Mouse (Mus musculus) hindbrain, embryonic 13.5 days (tissue): ENCODE measurements around the gene Ccdc162. TPM values are rescaled to one million over a fixed set of nuclear protein-coding genes. Genes with fewer than 3 reads are reported as not detected.

Experiments used
- ATAC-seq: fragments of 200-750 bp; cut with Nextera tagmentation; 2 replicates; pipeline ENCODE4 v1.8.0; 2017; ENCODE audit warnings: moderate TSS enrichment; ENCODE audit not compliant: low FRiP score
- H3K27ac ChIP-seq: fragments of 300-500 bp; sonication (generic); 2 replicates; pipeline ENCODE4 v1.5.1; 2015; ENCODE audit warnings: inconsistent platforms, mild to moderate bottlenecking, moderate library complexity
- H3K27me3 ChIP-seq: fragments of 300-500 bp; sonication (generic); 2 replicates; pipeline ENCODE4 v1.6.1; 2015; ENCODE audit warnings: mild to moderate bottlenecking, inconsistent platforms
- H3K36me3 ChIP-seq: fragments of 300-500 bp; sonication (generic); 2 replicates; pipeline ENCODE4 v1.6.1; 2015; ENCODE audit warnings: mild to moderate bottlenecking, inconsistent platforms
- H3K4me1 ChIP-seq: fragments of 300-500 bp; sonication (generic); replicated peaks from 2 replicates; pipeline ENCODE4 v1.6.1; 2015; ENCODE audit warnings: inconsistent platforms
- H3K4me2 ChIP-seq: fragments of 300-500 bp; sonication (generic); 2 replicates; pipeline ENCODE4 v1.6.1; 2015; ENCODE audit warnings: inconsistent platforms, mild to moderate bottlenecking, moderate library complexity
- H3K4me3 ChIP-seq: fragments of 300-500 bp; sonication (generic); 2 replicates; pipeline ENCODE4 v1.5.1; 2015; ENCODE audit warnings: mild to moderate bottlenecking, inconsistent platforms
- H3K9ac ChIP-seq: fragments of 300-500 bp; sonication (generic); 2 replicates; pipeline ENCODE4 v1.6.1; 2015; ENCODE audit warnings: mild to moderate bottlenecking, inconsistent platforms
- H3K9me3 ChIP-seq: fragments of 300-500 bp; sonication (generic); 2 replicates; pipeline ENCODE4 v1.6.1; 2016; ENCODE audit warnings: inconsistent platforms
- WGBS: fragments of 180-500 bp; shearing (Covaris S2); methylation state at CpG from one replicate; pipeline ENCODE4 v1.1.7; 2015; 5-methylcytosine and 5-hydroxymethylcytosine counted together
- polyA plus RNA-seq: library from polyadenylated mRNA; unstranded; fragments of >200 nt; fragmentation: Nextera tagmentation; extraction: Ambion mirVana; gene quantifications from 2 replicates; pipeline ENCODE4 v1.2.1, GENCODE M21; 2015

The Ccdc162 gene
- polyA plus RNA-seq, 1 experiment from 2014 or later, result 1.5 TPM

DNA sequence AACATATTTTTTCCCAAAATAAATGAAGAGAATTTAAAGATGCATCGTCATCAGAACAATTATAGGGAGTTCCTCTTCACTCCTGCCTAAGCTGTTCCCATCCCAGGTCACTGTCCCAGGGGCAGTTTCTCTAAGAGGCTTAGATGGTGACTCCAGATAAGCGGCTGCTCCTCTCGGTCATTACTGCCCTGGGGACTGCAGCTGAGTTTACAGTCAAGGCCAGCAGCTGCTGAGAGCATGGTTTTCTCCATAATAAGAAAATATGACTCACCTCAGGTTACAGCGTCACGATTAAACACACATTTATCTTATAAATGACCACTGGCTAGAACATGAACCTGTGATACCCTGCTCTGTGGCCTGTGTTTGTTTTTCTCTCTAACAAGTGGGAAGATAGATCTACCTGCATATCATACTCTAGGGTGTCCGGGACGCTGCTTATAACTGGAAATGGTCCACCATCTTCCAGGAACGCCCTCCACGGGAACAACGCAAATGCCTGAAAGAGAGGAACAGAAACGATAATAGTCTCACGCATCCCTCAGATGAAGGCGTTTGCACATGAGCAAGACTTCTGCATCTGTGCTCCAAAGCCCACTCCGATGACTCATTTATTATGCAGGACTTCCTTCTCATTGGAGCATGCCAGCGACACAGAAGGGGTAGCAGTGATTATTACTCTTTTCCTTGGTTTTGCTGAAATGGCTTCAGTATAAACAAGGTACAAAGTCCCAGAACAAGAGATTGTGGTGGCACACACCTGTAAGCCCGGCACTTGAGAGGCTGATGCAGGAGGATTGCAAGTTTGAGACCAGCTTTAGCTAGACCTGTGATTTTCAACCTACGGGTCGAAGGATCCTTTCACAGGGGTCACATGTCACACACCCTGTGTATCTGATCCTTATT is 129.2 kb downstream of the Ccdc162 start:
- H3K27me3 ChIP-seq, result no peaks in the 10 kb centered on the region
- H3K4me3 ChIP-seq, result no peak overlapping the region
- H3K36me3 ChIP-seq, result no peaks in the 10 kb centered on the region
- H3K4me2 ChIP-seq, result no peak overlapping the region
- no peak for ATAC-seq
- H3K4me1 ChIP-seq, result no peaks in the 10 kb centered on the region
- no peak overlapping the region for H3K9ac ChIP-seq
- 87% methylated on average over 18 of the region's 18 CpGs for WGBS
- 0 out of 2 replicates have a peak, but pooled peaks cover 5% of the 10 kb centered on the region for H3K9me3 ChIP-seq
- no peak overlapping the region for H3K27ac ChIP-seq

DNA sequence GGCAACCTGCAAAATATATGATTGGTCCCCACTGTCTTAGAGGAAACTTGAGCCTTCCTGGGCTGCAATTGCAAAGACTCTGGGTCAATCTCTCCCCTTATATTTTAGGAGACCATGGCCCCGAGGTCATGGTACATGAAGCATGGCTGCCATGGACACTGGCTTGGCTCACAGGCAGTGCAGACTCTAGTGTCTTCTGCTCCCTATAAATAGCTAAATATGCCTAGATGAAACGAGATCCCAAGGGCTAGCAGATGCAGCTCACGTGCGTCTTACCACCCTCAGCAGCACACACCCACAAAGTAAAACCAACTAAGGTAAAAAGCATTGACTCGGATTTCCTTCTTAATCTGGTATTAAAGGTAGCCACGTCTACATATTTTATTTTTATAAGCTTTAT is 133.1 kb downstream of the Ccdc162 start:
- no peak overlapping the region for H3K9ac ChIP-seq
- no peak overlapping the region for H3K27ac ChIP-seq
- H3K4me3 ChIP-seq, result no peak overlapping the region
- no peaks in the 10 kb centered on the region for H3K27me3 ChIP-seq
- no peak overlapping the region for H3K4me2 ChIP-seq
- no peaks in the 10 kb centered on the region for H3K36me3 ChIP-seq
- WGBS, result 64% methylated on average over 6 of the region's 6 CpGs
- no peak for ATAC-seq
- no peaks in the 10 kb centered on the region for H3K4me1 ChIP-seq
- no peaks in the 10 kb centered on the region for H3K9me3 ChIP-seq

DNA sequence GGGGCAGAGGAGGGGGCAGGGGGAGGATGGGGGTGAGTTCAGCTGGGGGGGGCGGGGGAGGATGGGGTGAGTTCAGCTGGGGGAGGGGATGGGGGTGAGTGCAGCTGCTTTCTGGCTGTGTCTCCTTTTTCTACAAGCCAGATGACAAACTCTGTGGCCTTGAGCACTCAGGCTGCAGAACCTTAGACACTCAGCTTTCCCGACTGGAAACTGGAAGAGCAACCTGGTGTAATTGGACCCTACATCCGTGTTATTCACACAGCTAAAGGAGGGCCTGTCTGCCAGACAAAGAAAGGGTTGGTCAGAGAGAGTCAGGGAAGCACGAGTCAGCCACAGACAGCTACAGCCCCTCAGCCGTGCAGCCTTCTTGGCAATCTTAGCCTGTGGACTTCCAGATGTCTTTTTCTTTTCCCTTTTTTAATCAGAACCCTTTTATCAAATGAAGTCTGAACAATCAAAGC is 133.5 kb downstream of the Ccdc162 start:
- no peaks in the 10 kb centered on the region for H3K9me3 ChIP-seq
- no peaks in the 10 kb centered on the region for H3K4me1 ChIP-seq
- no peak overlapping the region for H3K9ac ChIP-seq
- H3K4me2 ChIP-seq, result no peak overlapping the region
- no peak overlapping the region for H3K4me3 ChIP-seq
- no peak for ATAC-seq
- no peaks in the 10 kb centered on the region for H3K36me3 ChIP-seq
- no peak overlapping the region for H3K27ac ChIP-seq
- no peaks in the 10 kb centered on the region for H3K27me3 ChIP-seq
- 4% methylated on average over 4 of the region's 5 CpGs for WGBS

- Histone ChIP-seq H3K9me3 (no peaks in the 10 kb centered on the region), H3K27me3 (no peaks in the 10 kb centered on the region), H3K4me3 (no peak overlapping the region), H3K4me1 (no peaks in the 10 kb centered on the region), H3K36me3 (no peaks in the 10 kb centered on the region), H3K4me2 (no peak overlapping the region), H3K9ac (no peak overlapping the region), H3K27ac (no peak overlapping the region)
- ATAC-seq, result no peak
- WGBS, result 81% methylated on average over 4 of the region's 4 CpGs
Observed at GRCm38 (mm10) chr10:41580441-41580840, 136.0 kb downstream of the Ccdc162 start.

DNA sequence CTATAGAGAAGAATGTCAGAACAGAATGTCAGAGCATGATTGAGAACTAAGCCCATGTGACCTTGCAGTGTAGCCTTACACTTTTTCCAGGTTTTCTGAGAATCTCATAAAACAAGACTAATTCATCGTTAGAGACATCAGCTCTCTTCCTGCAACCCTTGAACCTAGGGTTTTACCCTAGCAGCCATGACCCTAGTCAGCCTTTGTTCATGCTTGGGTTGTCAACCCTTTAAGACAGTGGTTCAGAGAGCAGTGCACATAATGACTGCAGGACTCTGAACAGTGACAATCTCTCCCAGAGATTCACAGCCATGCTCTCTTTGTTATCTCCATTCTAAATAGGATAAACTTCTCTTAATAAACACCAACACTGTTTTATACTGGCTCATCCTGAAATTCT is 137.9 kb downstream of the Ccdc162 start:
- no peaks in the 10 kb centered on the region for H3K36me3 ChIP-seq
- ATAC-seq, result no peak
- H3K4me1 ChIP-seq, result no peaks in the 10 kb centered on the region
- WGBS, result 67% methylated on average over 1 of the region's 1 CpGs
- H3K4me3 ChIP-seq, result no peak overlapping the region
- no peak overlapping the region for H3K9ac ChIP-seq
- no peaks in the 10 kb centered on the region for H3K27me3 ChIP-seq
- no peaks in the 10 kb centered on the region for H3K9me3 ChIP-seq
- H3K4me2 ChIP-seq, result no peak overlapping the region
- no peak overlapping the region for H3K27ac ChIP-seq

DNA sequence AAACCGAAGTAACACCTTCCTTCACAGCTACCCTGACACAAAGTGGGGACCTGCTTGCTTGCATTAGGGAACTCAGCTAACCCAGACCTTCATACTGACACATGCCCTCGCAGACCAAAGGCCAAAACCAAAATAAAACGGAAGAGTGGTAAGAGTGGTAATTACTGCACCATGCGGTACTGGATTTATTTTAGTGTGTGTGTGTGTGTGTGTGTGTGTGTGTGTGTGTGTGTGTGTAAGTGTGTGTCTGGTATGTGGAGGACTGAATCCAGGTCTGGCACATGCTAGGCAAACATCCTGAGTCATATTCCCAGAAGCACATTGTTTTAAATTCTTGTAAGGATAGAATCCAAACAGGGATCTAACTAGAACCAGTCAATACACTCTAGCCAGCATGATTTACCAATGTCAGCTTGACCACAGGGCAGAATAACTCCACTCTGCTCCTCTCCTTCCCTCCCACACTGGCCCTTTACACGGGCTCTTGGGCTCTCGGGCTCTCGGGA is 140.1 kb downstream of the Ccdc162 start:
- H3K9ac ChIP-seq, result no peak overlapping the region
- no peaks in the 10 kb centered on the region for H3K9me3 ChIP-seq
- no peak overlapping the region for H3K4me3 ChIP-seq
- H3K27me3 ChIP-seq, result no peaks in the 10 kb centered on the region
- WGBS, result 88% methylated on average over 7 of the region's 7 CpGs
- H3K27ac ChIP-seq, result no peak overlapping the region
- no peaks in the 10 kb centered on the region for H3K36me3 ChIP-seq
- H3K4me2 ChIP-seq, result no peak overlapping the region
- ATAC-seq, result no peak
- 0 out of 2 replicates have a peak, but pooled peaks cover 3% of the 10 kb centered on the region for H3K4me1 ChIP-seq

DNA sequence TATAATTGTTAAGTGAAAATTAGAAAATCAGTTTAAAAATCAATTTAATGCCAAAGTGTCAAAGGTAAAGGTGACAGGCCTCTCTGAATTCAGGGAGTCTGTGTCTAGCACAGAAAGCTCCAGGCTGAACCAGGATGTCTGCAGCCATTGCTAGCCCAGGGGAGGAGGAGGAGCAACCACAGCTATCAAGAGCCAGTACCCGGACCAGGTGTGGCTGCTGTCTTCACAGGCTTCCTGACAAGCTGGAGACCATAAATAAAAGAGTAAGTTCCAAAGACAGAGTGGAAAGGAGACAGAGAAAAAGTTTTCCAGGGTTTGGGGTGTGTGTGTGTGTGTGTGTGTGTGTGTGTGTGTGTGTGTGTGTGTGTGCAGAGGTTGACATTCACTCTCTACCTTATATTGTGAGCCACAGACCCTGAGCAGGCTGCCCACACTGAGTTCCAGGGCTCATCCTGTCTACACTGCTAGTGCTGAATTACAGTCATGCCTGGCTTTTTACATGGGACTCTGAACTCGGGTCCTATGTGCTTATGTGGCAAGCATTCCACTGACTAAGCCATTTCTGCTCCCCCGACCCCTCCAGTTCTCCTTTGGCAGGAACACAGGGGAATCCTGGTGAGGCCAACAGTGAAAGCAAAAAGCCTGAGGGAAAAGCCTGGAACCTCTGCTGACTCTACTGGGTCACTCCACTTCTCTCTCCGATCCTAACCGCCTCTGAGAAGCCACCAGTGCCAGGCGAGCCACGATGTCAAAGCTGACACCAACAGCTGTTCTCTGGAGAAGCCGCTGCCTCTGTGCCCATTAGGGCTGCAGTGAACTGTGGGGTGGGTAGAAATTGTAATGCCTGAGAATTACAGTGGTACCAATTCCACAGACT is 140.7 kb downstream of the Ccdc162 start:
- no peak overlapping the region for H3K27ac ChIP-seq
- 0 out of 2 replicates have a peak, but pooled peaks cover 3% of the 10 kb centered on the region for H3K4me1 ChIP-seq
- H3K9me3 ChIP-seq, result no peaks in the 10 kb centered on the region
- 79% methylated on average over 8 of the region's 8 CpGs for WGBS
- no peak overlapping the region for H3K9ac ChIP-seq
- no peak overlapping the region for H3K4me3 ChIP-seq
- no peak overlapping the region for H3K4me2 ChIP-seq
- H3K27me3 ChIP-seq, result no peaks in the 10 kb centered on the region
- ATAC-seq, result no peak
- H3K36me3 ChIP-seq, result no peaks in the 10 kb centered on the region

DNA sequence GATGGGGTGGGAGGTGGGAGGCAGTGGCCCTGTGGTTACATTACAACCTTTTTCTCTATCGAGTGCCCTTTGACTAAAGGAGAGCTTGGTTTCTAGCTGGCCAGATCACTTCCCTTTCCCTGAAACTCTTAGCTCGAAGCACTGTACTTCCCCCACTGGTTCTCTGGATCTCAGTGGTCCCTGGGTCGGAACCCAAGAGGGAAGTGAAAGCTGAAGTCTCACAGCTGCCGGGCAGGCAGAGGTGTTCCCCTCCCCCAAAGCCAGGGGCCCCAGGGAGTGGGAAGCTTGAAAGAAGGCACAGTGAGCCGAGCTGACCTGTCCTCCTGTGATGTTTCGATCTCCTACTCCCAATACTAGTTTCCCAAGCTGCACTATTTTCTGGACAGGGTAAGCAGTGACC is 143.2 kb downstream of the Ccdc162 start:
- Histone ChIP-seq H3K27ac (no peak overlapping the region), H3K9me3 (no peaks in the 10 kb centered on the region), H3K27me3 (no peaks in the 10 kb centered on the region), H3K4me3 (no peak overlapping the region), H3K36me3 (no peaks in the 10 kb centered on the region), H3K4me2 (no peak overlapping the region), H3K4me1 (0 out of 2 replicates have a peak, but pooled peaks cover 3% of the 10 kb centered on the region), H3K9ac (no peak overlapping the region)
- ATAC-seq, result no peak
- 31% methylated on average over 6 of the region's 6 CpGs for WGBS

- H3K4me3 ChIP-seq, result no peak overlapping the region
- no peaks in the 10 kb centered on the region for H3K36me3 ChIP-seq
- H3K27me3 ChIP-seq, result no peaks in the 10 kb centered on the region
- no peak overlapping the region for H3K9ac ChIP-seq
- H3K4me1 ChIP-seq, result 0 out of 2 replicates have a peak, but pooled peaks cover 3% of the 10 kb centered on the region
- no peak for ATAC-seq
- H3K4me2 ChIP-seq, result no peak overlapping the region
- no peak overlapping the region for H3K27ac ChIP-seq
- 89% methylated on average over 4 of the region's 4 CpGs for WGBS
- H3K9me3 ChIP-seq, result no peaks in the 10 kb centered on the region
Observed at GRCm38 (mm10) chr10:41572274-41572673, 144.2 kb downstream of the Ccdc162 start.

GRCm38 (mm10) chr10:41571065-41571464 is 145.4 kb downstream of the Ccdc162 start:
- H3K27me3 ChIP-seq, result no peaks in the 10 kb centered on the region
- H3K9ac ChIP-seq, result no peak overlapping the region
- 84% methylated on average over 4 of the region's 4 CpGs for WGBS
- no peak overlapping the region for H3K4me2 ChIP-seq
- ATAC-seq, result no peak
- H3K9me3 ChIP-seq, result no peaks in the 10 kb centered on the region
- H3K36me3 ChIP-seq, result no peaks in the 10 kb centered on the region
- H3K27ac ChIP-seq, result no peak overlapping the region
- H3K4me1 ChIP-seq, result 0 out of 2 replicates have a peak, but pooled peaks cover 3% of the 10 kb centered on the region
- H3K4me3 ChIP-seq, result no peak overlapping the region

DNA sequence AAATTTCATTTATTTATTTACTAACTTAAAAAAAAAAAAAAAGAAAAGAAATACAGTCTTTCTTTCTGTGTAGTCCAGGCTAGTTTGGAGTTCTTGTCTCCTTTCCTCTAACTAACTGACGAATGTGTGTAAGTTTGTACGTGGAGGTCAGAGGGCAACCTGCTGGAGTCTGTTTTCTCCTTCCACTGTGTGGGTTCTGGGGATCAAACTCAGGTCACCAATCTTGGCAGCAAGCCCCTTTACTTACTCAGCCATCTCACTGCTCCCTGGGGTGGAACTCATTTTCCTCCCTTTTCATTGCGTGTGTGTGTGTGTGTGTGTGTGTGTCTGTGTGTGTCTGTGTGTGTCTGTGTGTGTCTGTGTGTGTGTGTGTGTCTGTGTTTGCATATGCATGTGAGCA is 148.1 kb downstream of the Ccdc162 start:
- H3K9me3 ChIP-seq, result no peaks in the 10 kb centered on the region
- H3K4me2 ChIP-seq, result no peak overlapping the region
- 0 out of 2 replicates have a peak, but pooled peaks cover 2% of the 10 kb centered on the region for H3K4me1 ChIP-seq
- H3K27ac ChIP-seq, result no peak overlapping the region
- H3K4me3 ChIP-seq, result no peak overlapping the region
- H3K9ac ChIP-seq, result no peak overlapping the region
- no peaks in the 10 kb centered on the region for H3K36me3 ChIP-seq
- 52% methylated on average over 3 of the region's 3 CpGs for WGBS
- no peaks in the 10 kb centered on the region for H3K27me3 ChIP-seq
- ATAC-seq, result no peak

GRCm38 (mm10) chr10:41565141-41565540 is 151.3 kb downstream of the Ccdc162 start:
- peaks cover 5% of the 10 kb centered on the region for H3K9me3 ChIP-seq
- H3K36me3 ChIP-seq, result 0 out of 2 replicates have a peak, but pooled peaks cover under 1% of the 10 kb centered on the region
- H3K4me2 ChIP-seq, result no peak overlapping the region
- no peaks in the 10 kb centered on the region for H3K27me3 ChIP-seq
- no peak for ATAC-seq
- no peak overlapping the region for H3K4me3 ChIP-seq
- WGBS, result 45% methylated on average over 5 of the region's 5 CpGs
- H3K27ac ChIP-seq, result no peak overlapping the region
- H3K4me1 ChIP-seq, result no peaks in the 10 kb centered on the region
- no peak overlapping the region for H3K9ac ChIP-seq
